Mouse (Mus musculus) natural killer cell, adult 2 months (primary cell): Measurements from ENCODE around the gene Gm4177.
"Not testable (repeated sequence)": the region's sequence is repeated elsewhere in the genome, so short reads cannot be mapped to it uniquely, and the experiment has no call there.

Experiments used
- DNase-seq, 2 experiments: peaks; one replicate each; pipeline ENCODE4 v3.0.0; 2022; ENCODE audit warnings: low spot score in 2 of 2

Gene Gm4177

GRCm38 (mm10) chr7:21796628-21797027, at the start of gene Gm4177:
Gene Gm4177, minus strand, starts transcription at chr7:21796728.
- DNase-seq: not testable (repeated sequence)

- DNase-seq: not testable (repeated sequence)
Observed at GRCm38 (mm10) chr7:21844167-21844566, 47.6 kb upstream of the Gm4177 start, which contains the start of gene Gm5725. Gene Gm5725, minus strand, starts transcription at chr7:21844267.

GRCm38 (mm10) chr7:21832051-21832450, 35.5 kb upstream of the Gm4177 start, which contains the start of gene Vmn1r135:
Gene Vmn1r135, plus strand, starts transcription at chr7:21832351.
- DNase-seq: not testable (repeated sequence)

GRCm38 (mm10) chr7:21761375-21761774, 35.2 kb downstream of the Gm4177 start, which contains the start of gene Gm4175:
Gene Gm4175, minus strand, starts transcription at chr7:21761475.
- DNase-seq: not testable (repeated sequence)
